Mouse (Mus musculus) gastrocnemius, postnatal 36 days (tissue): ENCODE results near the gene Mea1. TPM values are rescaled to one million over a fixed set of nuclear protein-coding genes. Genes with fewer than 3 reads are reported as not detected.
A peak's percentile ranks its signal among the peaks of the same experiment; 100 is the strongest.

Source experiments
- DNase-seq, 2 experiments: peaks; one replicate each; pipeline ENCODE4 v3.0.0; 2022
- intact Hi-C: fragments of 180-260 bp; cut with DNase I; formaldehyde crosslinking; loops from one replicate; pipeline ENCODE4 v1.15.1; 2025
- total RNA-seq, 2 experiments: library from RNA; stranded (reverse); gene quantifications; 2 replicates each; pipeline ENCODE4 v1.2.3; 2021

Mea1 gene
- total RNA-seq, 2 experiments from 2014 or later, result 29.8 to 39.0 TPM

- intact Hi-C loops, result no loop called here
- no peak for DNase-seq
These were observed 16.6 kb upstream of the Mea1 start for GRCm38 (mm10) chr17:46661981-46662380.

GRCm38 (mm10) chr17:46662730-46663129, 15.9 kb upstream of the Mea1 start:
- intact Hi-C loops, result loop anchor here (1.0 kb wide), 1 partner anchor 18 kb away; the partner anchor contains the start of gene Klhdc3
- DNase-seq, result no peak

GRCm38 (mm10) chr17:46667712-46668111, 10.9 kb upstream of the Mea1 start:
- intact Hi-C loops, result no loop called here
- DNase-seq, result no peak

GRCm38 (mm10) chr17:46669911-46670310, 8.7 kb upstream of the Mea1 start:
- intact Hi-C loops, result no loop called here
- DNase-seq, result no peak

GRCm38 (mm10) chr17:46673850-46674529, 4.6 kb upstream of the Mea1 start, which contains the start of gene Rrp36:
TSS of gene Rrp36 (minus strand) at chr17:46674352.
- intact Hi-C loops, result no loop called here
- DNase-seq, result peak; percentile 88

- no peak for DNase-seq
- intact Hi-C loops, result loop anchor here (5.0 kb wide), 1 partner anchor 38 kb away; the partner anchor contains the start of gene Pex6
These were observed 3.9 kb upstream of the Mea1 start for GRCm38 (mm10) chr17:46674530-46675283.

- DNase-seq, result no peak
- intact Hi-C loops, result loop anchor here (5.0 kb wide), 1 partner anchor 33 kb away; the partner anchor contains the start of gene Pex6
These were observed 318 bp downstream of the Mea1 start for GRCm38 (mm10) chr17:46678911-46679310.

- intact Hi-C loops, result loop anchor here (1.0 to 5.0 kb wide), 2 partner anchors 17 to 32 kb away; partner anchors contain the start of gene Pex6
- DNase-seq, result no peak
These were observed 1.5 kb downstream of the Mea1 start for GRCm38 (mm10) chr17:46679843-46680759.

- peak; percentile 92 to 98 for DNase-seq
- intact Hi-C loops, result loop anchor here (1.0 kb wide), 1 partner anchor 18 kb away; no protein-coding TSS in a partner anchor
These were observed 2.3 kb downstream of the Mea1 start, which contains the start of gene Klhdc3 for GRCm38 (mm10) chr17:46680760-46681373. TSS of gene Klhdc3 (minus strand) at chr17:46680914.

GRCm38 (mm10) chr17:46681466-46682118, 3.0 kb downstream of the Mea1 start:
- intact Hi-C loops, result no loop called here

GRCm38 (mm10) chr17:46682654-46683389, 4.2 kb downstream of the Mea1 start:
- DNase-seq, result no peak
- intact Hi-C loops, result no loop called here

More at GRCm38 (mm10) chr17:46681466-46682118, 3.0 kb downstream of the Mea1 start:
- DNase-seq, result no peak

- intact Hi-C loops, result loop anchor here (2.0 kb wide), 1 partner anchor 17 kb away; no protein-coding TSS in a partner anchor
- no peak for DNase-seq
These were observed 7.3 kb downstream of the Mea1 start for GRCm38 (mm10) chr17:46685913-46686312.

GRCm38 (mm10) chr17:46690665-46691064, 12.1 kb downstream of the Mea1 start:
- no peak for DNase-seq
- intact Hi-C loops, result no loop called here

GRCm38 (mm10) chr17:46691390-46691789, 12.8 kb downstream of the Mea1 start:
- intact Hi-C loops, result no loop called here
- no peak for DNase-seq

- no peak for DNase-seq
- intact Hi-C loops, result no loop called here
These were observed 16.0 kb downstream of the Mea1 start for GRCm38 (mm10) chr17:46694517-46695063.

GRCm38 (mm10) chr17:46698515-46698914, 19.9 kb downstream of the Mea1 start:
- DNase-seq, result no peak

GRCm38 (mm10) chr17:46699245-46699644, 20.7 kb downstream of the Mea1 start:
- intact Hi-C loops, result no loop called here
- no peak for DNase-seq

More at GRCm38 (mm10) chr17:46698515-46698914, 19.9 kb downstream of the Mea1 start:
- intact Hi-C loops, result no loop called here

GRCm38 (mm10) chr17:46699912-46700311, 21.3 kb downstream of the Mea1 start:
- no peak for DNase-seq
- intact Hi-C loops, result no loop called here
